Mouse (Mus musculus): Measurements from ENCODE around the gene Kif11.

Kif11 gene

GRCm38 (mm10) chr19:37375755-37376615, at the start of gene Kif11:
Gene Kif11 (plus strand): TSS chr19:37376403.
- DNase-seq = peak; percentile 95

- no peak for DNase-seq
Measured at GRCm38 (mm10) chr19:37327216-37327615, 49.0 kb upstream of the Kif11 start.

GRCm38 (mm10) chr19:37332726-37333125, 43.5 kb upstream of the Kif11 start:
- DNase-seq = no peak

GRCm38 (mm10) chr19:37333357-37333756, 42.8 kb upstream of the Kif11 start:
- peak; percentile 20 for DNase-seq

- no peak for DNase-seq
Measured at GRCm38 (mm10) chr19:37335392-37335791, 40.8 kb upstream of the Kif11 start.

- DNase-seq = no peak
Measured at GRCm38 (mm10) chr19:37337752-37338151, 38.5 kb upstream of the Kif11 start, which contains the start of gene Ide. Gene Ide (minus strand): TSS chr19:37337852.

GRCm38 (mm10) chr19:37340495-37340894, 35.7 kb upstream of the Kif11 start:
- no peak for DNase-seq

GRCm38 (mm10) chr19:37340931-37341330, 35.3 kb upstream of the Kif11 start:
- no peak for DNase-seq

GRCm38 (mm10) chr19:37343899-37344298, 32.3 kb upstream of the Kif11 start:
- no peak for DNase-seq

GRCm38 (mm10) chr19:37346258-37346657, 29.9 kb upstream of the Kif11 start:
- no peak for DNase-seq

GRCm38 (mm10) chr19:37348331-37348730, 27.9 kb upstream of the Kif11 start:
- DNase-seq = no peak

GRCm38 (mm10) chr19:37348952-37349351, 27.3 kb upstream of the Kif11 start:
- DNase-seq = no peak

- no peak for DNase-seq
Measured at GRCm38 (mm10) chr19:37352756-37353155, 23.4 kb upstream of the Kif11 start.

GRCm38 (mm10) chr19:37353331-37353730, 22.9 kb upstream of the Kif11 start:
- DNase-seq = no peak

- DNase-seq = no peak
Measured at GRCm38 (mm10) chr19:37360044-37360443, 16.2 kb upstream of the Kif11 start.

- no peak for DNase-seq
Measured at GRCm38 (mm10) chr19:37362545-37362944, 13.7 kb upstream of the Kif11 start.

GRCm38 (mm10) chr19:37363128-37363939, 12.9 kb upstream of the Kif11 start:
- no peak for DNase-seq

GRCm38 (mm10) chr19:37368990-37369389, 7.2 kb upstream of the Kif11 start:
- no peak for DNase-seq

GRCm38 (mm10) chr19:37369921-37370320, 6.3 kb upstream of the Kif11 start:
- no peak for DNase-seq

- DNase-seq = no peak
Measured at GRCm38 (mm10) chr19:37370356-37370755, 5.8 kb upstream of the Kif11 start.

GRCm38 (mm10) chr19:37374941-37375754, 1.1 kb upstream of the Kif11 start:
- DNase-seq = peak; percentile 11

GRCm38 (mm10) chr19:37376841-37377240, 638 bp downstream of the Kif11 start:
- DNase-seq = no peak
